In genomic region chr12:53338349-53338948, GRCm38 (mm10) we compare ENCODE assay signal across 12 mouse cellular contexts.
DNase-seq lines count a peak whose midpoint lies in the region; ATAC-seq and TF ChIP-seq lines count a peak whose summit lies in the region.
"Had no signal": no experiment of that assay in that cellular context is flagged by ENCODE, and none has a peak within 500 bp of the region (broad histone marks: within the 10 kb centered on the region; RNA-seq: fewer than 3 reads in every experiment).

No protein-coding gene starts in this region.

- 43% methylated on average over 14 of the region's 14 CpGs for WGBS in forebrain, embryonic 10.5 days
- 25% methylated on average over 14 of the region's 14 CpGs for WGBS in forebrain, embryonic 11.5 days
- 44% methylated on average over 14 of the region's 14 CpGs for WGBS in midbrain, embryonic 11.5 days
- 35% methylated on average over 14 of the region's 14 CpGs for WGBS in midbrain, postnatal 0 days
- WGBS in limb, embryonic 10.5 days: 65% methylated on average over 14 of the region's 14 CpGs

- H3K4me3 ChIP-seq in forebrain, embryonic 10.5 days: no peak overlapping the region
- H3K4me3 ChIP-seq in forebrain, embryonic 11.5 days (ENCODE audit: low read depth, low read length): no peak overlapping the region
- no peak overlapping the region for H3K4me3 ChIP-seq in midbrain, embryonic 11.5 days (ENCODE audit: low read depth, low read length)
- no peak overlapping the region for H3K4me3 ChIP-seq in midbrain, postnatal 0 days (ENCODE audit: low read depth, low read length)
- H3K4me3 ChIP-seq in limb, embryonic 10.5 days: no peak overlapping the region
- H3K4me3 ChIP-seq: lung, embryonic 15.5 days had no signal

- H3K36me3 ChIP-seq in forebrain, embryonic 10.5 days (replicated peaks): peaks cover 3% of the 10 kb centered on the region; the same call in 1 of the 2 replicates
- H3K36me3 ChIP-seq in forebrain, embryonic 11.5 days (ENCODE audit: control insufficient read depth, insufficient read depth, low read length): no peaks in the 10 kb centered on the region
- H3K36me3 ChIP-seq in midbrain, embryonic 11.5 days (ENCODE audit: control insufficient read depth, insufficient read depth, low read length): no peaks in the 10 kb centered on the region
- H3K36me3 ChIP-seq in midbrain, postnatal 0 days (ENCODE audit: insufficient read depth, low read length): no peaks in the 10 kb centered on the region
- no peaks in the 10 kb centered on the region for H3K36me3 ChIP-seq in limb, embryonic 10.5 days
- H3K36me3 ChIP-seq: lung, embryonic 15.5 days had no signal

- DNase-seq in forebrain, embryonic 10.5 days (ENCODE audit: extremely low spot score, low spot score): no peak
- DNase-seq in forebrain, embryonic 11.5 days (ENCODE audit: low spot score): no peak
- DNase-seq in midbrain, embryonic 11.5 days (ENCODE audit: low spot score, missing footprints): no peak
- no peak for DNase-seq in midbrain, postnatal 0 days (ENCODE audit: low spot score)
- peak; percentile 31 for DNase-seq in limb, embryonic 10.5 days (ENCODE audit: low spot score)
- peak; percentile 65 for DNase-seq in retina, postnatal 1 day
- no peak for DNase-seq in Muller cell, postnatal 12 days (ENCODE audit: inconsistent ontology term)
- DNase-seq: cerebellum, postnatal 10 days; heart, postnatal 36 days; right cerebral cortex, postnatal 25 days had no signal

- no peak for ATAC-seq in forebrain, embryonic 11.5 days (replicated peaks; ENCODE audit: low FRiP score)
- no peak for ATAC-seq in midbrain, embryonic 11.5 days (ENCODE audit: low FRiP score)
- no peak for ATAC-seq in midbrain, postnatal 0 days (ENCODE audit: low FRiP score)
- ATAC-seq in megakaryocyte-erythroid progenitor cell, adult 5-6 weeks (replicated peaks; ENCODE audit: low FRiP score, low TSS enrichment, poor library complexity, severe bottlenecking): no peak

- H3K4me1 ChIP-seq in forebrain, embryonic 10.5 days: peaks cover 21% of the 10 kb centered on the region
- peaks cover 2% of the 10 kb centered on the region for H3K4me1 ChIP-seq in forebrain, embryonic 11.5 days (replicated peaks; ENCODE audit: control insufficient read depth, insufficient read depth, low read length)
- H3K4me1 ChIP-seq in midbrain, embryonic 11.5 days (ENCODE audit: control insufficient read depth, insufficient read depth, low read length): no peaks in the 10 kb centered on the region; the same call in 1 of the 2 replicates
- no peaks in the 10 kb centered on the region; the same call in 1 of the 2 replicates for H3K4me1 ChIP-seq in midbrain, postnatal 0 days (ENCODE audit: insufficient read depth, low read length)
- 0 out of 2 replicates have a peak, but pooled peaks cover 7% of the 10 kb centered on the region for H3K4me1 ChIP-seq in limb, embryonic 10.5 days
- H3K4me1 ChIP-seq: lung, embryonic 15.5 days had no signal

- H3K27ac ChIP-seq in forebrain, embryonic 10.5 days: 0 out of 2 replicates have a peak overlapping the region, but pooled peaks have one; percentile 25
- H3K27ac ChIP-seq in forebrain, embryonic 11.5 days (ENCODE audit: low read depth, low read length): no peak overlapping the region
- 0 out of 2 replicates have a peak overlapping the region, but pooled peaks have one; percentile 2 for H3K27ac ChIP-seq in midbrain, embryonic 11.5 days (ENCODE audit: low read depth, low read length)
- no peak overlapping the region for H3K27ac ChIP-seq in midbrain, postnatal 0 days (ENCODE audit: low read depth, low read length)
- H3K27ac ChIP-seq in limb, embryonic 10.5 days: no peak overlapping the region
- H3K27ac ChIP-seq: lung, embryonic 15.5 days had no signal

- H3K9me3 ChIP-seq in forebrain, embryonic 10.5 days: no peaks in the 10 kb centered on the region
- H3K9me3 ChIP-seq in forebrain, embryonic 11.5 days (ENCODE audit: control insufficient read depth, low read length): no peaks in the 10 kb centered on the region
- no peaks in the 10 kb centered on the region for H3K9me3 ChIP-seq in midbrain, embryonic 11.5 days (ENCODE audit: control insufficient read depth, low read length)
- H3K9me3 ChIP-seq in midbrain, postnatal 0 days (ENCODE audit: low read length): no peaks in the 10 kb centered on the region
- H3K9me3 ChIP-seq in limb, embryonic 10.5 days (replicated peaks): no peaks in the 10 kb centered on the region
- H3K9me3 ChIP-seq: lung, embryonic 15.5 days had no signal

- H3K4me2 ChIP-seq in forebrain, embryonic 11.5 days (ENCODE audit: low read depth, low read length, severe bottlenecking): no peak overlapping the region
- H3K4me2 ChIP-seq in midbrain, embryonic 11.5 days: no peak overlapping the region
- H3K4me2 ChIP-seq in midbrain, postnatal 0 days (ENCODE audit: low read depth, low read length, poor library complexity, severe bottlenecking): no peak overlapping the region
- H3K4me2 ChIP-seq: lung, embryonic 15.5 days had no signal

- no peak for TF ChIP-seq CTCF in midbrain, postnatal 0 days (IDR thresholded peaks at IDR 0.05)

- no peaks in the 10 kb centered on the region for H3K27me3 ChIP-seq in forebrain, embryonic 10.5 days (ENCODE audit: poor library complexity, severe bottlenecking)
- H3K27me3 ChIP-seq in forebrain, embryonic 11.5 days (ENCODE audit: control insufficient read depth, insufficient read depth, low read length): no peaks in the 10 kb centered on the region
- no peaks in the 10 kb centered on the region for H3K27me3 ChIP-seq in midbrain, embryonic 11.5 days (ENCODE audit: control insufficient read depth, insufficient read depth, low read length)
- no peaks in the 10 kb centered on the region for H3K27me3 ChIP-seq in midbrain, postnatal 0 days (ENCODE audit: insufficient read depth, low read length)
- H3K27me3 ChIP-seq in limb, embryonic 10.5 days (ENCODE audit: low read depth, poor library complexity, severe bottlenecking): no peaks in the 10 kb centered on the region
- H3K27me3 ChIP-seq: lung, embryonic 15.5 days had no signal

- H3K9ac ChIP-seq in forebrain, embryonic 11.5 days (ENCODE audit: low read length): no peak overlapping the region
- no peak overlapping the region for H3K9ac ChIP-seq in midbrain, embryonic 11.5 days (ENCODE audit: low read length)
- H3K9ac ChIP-seq in midbrain, postnatal 0 days (replicated peaks; ENCODE audit: low read length, poor library complexity, severe bottlenecking): no peak overlapping the region
- H3K9ac ChIP-seq: lung, embryonic 15.5 days had no signal

Comparison
In these comparisons a context has a peak if more than half of its experiments do, and no peak if none do; other contexts are left out.
1. H3K27ac ChIP-seq: peak in forebrain, embryonic 10.5 days (single experiment) and midbrain, embryonic 11.5 days (single experiment); none in forebrain, embryonic 11.5 days (single experiment), midbrain, postnatal 0 days (single experiment) and limb, embryonic 10.5 days (single experiment).
2. DNase-seq: peak in limb, embryonic 10.5 days (single experiment) and retina, postnatal 1 day (single experiment); none in forebrain, embryonic 10.5 days (single experiment), forebrain, embryonic 11.5 days (single experiment), midbrain, embryonic 11.5 days (single experiment), midbrain, postnatal 0 days (single experiment) and Muller cell, postnatal 12 days (single experiment).